Mouse (Mus musculus) adipocyte (in vitro differentiated cells): ENCODE measurements at regions not wholly inside any gene's neighbourhood (a gene's known extent, or its start where the extent isn't known, plus 50 kb on each side); places are given as distances from the start of the nearest gene placed in this dataset.
A peak's percentile ranks its signal among the peaks of the same experiment; 100 is the strongest.
"Not testable (repeated sequence)": the region's sequence is repeated elsewhere in the genome, so short reads cannot be mapped to it uniquely, and the experiment has no call there.

ENCODE experiments used
- DNase-seq: peaks from one replicate; pipeline ENCODE4 v3.0.0-alpha.2; 2016; ENCODE audit warnings: low spot score

DNA sequence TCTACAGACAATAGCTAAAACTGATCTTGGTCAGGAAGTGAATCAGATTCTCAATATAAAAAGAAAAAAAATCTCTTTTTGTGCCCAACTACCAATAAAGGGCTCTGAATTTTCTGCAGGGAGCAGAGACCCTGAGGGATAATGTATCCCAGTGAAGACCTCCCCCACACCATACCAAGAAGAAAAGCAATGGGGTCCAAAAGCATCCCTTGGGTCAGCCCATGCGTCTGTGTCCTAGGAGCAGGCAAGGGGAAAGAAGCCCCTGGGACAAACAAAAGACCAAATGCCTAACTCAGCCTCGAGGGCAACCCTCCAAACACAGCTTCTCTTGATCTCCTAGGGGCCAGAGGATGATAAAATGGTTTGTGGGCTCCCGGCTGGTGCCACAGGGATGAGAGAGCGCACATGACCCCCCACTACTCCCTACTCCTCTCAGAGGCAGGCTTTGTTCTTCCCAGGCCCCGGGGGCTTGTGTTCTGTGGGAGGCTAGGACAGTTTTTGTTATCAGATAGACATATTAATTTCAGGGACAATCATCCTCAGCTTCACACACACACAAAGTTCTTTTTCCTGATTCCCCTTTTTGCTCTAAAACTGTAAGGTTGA, 172.0 kb upstream of the Slc25a13 start:
- no peak for DNase-seq

GRCm38 (mm10) chr6:6387571-6387970, 170.6 kb upstream of the Slc25a13 start:
- DNase-seq: no peak

GRCm38 (mm10) chr6:6384971-6385370, 168.0 kb upstream of the Slc25a13 start:
- DNase-seq: no peak

DNA sequence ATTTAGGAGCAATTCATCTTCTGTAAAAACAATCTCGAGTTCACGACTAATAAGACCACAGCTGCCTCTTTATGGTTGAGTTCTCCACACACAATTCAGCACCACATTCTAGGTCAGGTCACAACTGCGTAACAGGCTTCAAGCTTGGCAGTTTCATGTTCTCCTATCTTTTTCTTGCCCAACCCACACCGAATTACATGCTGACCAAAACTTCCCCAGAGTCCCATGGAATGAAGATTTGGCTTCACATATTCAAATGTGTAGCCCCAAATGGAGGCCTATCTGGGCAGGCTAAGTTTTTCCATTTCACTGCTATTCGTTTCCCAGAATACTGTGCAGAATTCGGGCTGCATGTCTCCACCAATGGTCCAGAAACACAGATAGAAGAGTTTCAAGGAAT, 167.5 kb upstream of the Slc25a13 start:
- DNase-seq: no peak

DNA sequence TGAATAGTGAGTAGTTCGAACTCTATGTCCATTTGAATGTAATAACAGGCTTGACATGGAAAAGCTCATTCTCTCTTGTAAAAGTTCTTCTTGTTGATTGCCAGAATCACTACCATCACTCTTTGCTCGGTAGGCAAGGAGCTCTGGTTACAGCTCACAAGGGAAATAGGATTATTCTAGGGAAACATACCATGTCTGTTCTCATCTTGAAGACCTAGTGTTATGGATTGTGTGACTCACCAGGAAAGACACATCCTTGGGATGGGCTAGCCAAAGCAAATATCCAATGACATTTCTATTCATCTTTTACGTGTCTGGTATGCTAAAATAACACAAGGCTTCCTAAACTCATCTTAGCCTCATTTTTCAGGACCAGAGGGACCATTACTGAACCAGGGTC, 155.4 kb upstream of the Slc25a13 start:
- no peak for DNase-seq

DNA sequence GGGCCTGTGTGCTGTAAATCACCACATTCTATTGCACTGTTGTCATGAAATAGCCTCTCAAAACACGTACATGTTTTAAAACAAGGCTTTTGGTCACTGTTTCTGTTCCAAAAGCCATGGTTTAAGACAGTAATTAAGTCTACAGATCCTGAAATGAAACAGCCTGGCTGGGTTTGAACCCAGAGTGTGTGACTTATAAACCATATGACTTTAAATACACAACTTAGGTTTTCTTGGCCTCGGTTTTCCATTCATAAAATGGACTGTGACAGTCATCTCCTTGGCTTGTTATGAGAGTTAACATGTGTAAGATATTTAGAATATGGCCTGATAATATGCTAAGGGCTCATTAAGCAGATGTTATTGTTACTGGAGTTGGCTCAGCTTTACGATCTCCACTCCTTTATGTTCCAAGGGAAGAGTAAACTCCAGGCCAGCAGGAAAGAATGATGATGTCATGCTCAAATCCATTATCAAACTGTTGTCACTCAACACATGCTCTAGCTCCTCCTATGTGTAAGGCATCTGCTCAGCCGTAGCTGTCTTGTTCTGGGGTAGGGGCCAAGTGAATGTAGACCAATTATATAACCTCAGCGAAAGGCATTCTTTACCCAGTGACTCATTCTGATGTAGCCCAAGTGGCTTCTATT, 154.6 kb upstream of the Slc25a13 start:
- DNase-seq: peak; percentile 28

GRCm38 (mm10) chr6:6364037-6364436, 147.1 kb upstream of the Slc25a13 start:
- DNase-seq: no peak

GRCm38 (mm10) chr6:6362678-6363354, 145.8 kb upstream of the Slc25a13 start:
- DNase-seq: no peak

DNA sequence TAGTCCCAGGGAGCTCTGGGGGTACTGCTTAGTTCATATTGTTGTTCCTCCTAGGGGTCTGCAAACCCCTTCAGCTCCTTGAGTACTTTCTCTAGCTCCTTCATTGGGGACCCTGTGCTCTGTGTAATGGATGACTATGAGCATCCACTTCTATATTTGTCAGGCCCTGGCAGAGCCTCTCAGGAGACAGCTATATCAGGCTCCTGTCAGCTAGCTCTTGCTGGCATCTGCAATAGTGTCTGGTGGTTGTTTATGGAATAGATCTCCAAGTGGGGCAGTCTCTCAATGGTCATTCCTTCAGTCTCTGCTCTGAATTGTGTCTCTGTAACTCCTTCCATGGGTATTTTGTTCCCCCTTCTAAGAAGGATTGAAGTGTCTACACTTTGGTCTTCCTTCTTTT, 144.2 kb upstream of the Slc25a13 start:
- DNase-seq: not testable (repeated sequence)

- DNase-seq: no peak
Observed at GRCm38 (mm10) chr6:6357477-6357876, 140.5 kb upstream of the Slc25a13 start.

DNA sequence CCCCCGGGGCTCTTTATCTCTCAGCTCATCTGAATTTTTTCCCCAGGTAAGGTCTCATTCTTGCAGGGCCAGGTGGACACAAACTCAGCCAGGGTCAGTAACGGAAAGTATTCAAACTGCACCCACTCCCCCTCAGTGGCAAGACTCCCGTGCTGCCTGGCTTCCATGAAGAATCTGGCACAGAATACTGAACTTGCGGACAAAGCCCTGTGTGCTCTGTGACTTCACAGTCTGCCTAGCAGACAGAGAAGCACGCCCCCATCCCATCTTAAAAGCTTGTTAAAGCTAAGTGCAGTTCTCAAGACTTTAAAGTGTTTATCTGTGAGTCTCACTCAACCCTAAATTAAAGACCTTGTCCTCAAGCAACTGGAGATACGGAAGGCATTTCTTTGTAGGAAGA, 140.0 kb upstream of the Slc25a13 start:
- DNase-seq: no peak

DNA sequence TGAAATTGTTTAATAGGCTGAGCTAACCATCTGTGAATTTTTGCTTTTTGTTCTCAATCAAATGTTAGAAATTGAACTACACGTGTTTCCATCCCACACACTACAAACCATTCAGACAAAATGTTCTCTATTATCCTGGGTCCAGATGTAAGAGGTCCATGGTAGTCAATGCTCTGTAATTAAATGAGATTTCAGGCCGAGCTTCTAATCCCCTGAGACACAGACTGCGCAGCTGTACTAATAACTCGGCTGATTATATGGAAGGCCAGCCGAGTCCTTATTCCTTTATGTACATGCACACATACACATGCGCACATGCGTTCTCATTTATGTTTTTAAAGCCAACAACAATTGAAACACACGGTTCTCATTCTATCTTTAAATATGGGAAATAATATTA, 118.3 kb upstream of the Slc25a13 start:
- no peak for DNase-seq

GRCm38 (mm10) chr6:6330271-6330670, 113.3 kb upstream of the Slc25a13 start:
- no peak for DNase-seq

- no peak for DNase-seq
Observed at GRCm38 (mm10) chr6:6325516-6325915, 108.5 kb upstream of the Slc25a13 start.

- DNase-seq: no peak
Observed at GRCm38 (mm10) chr6:6316725-6317124, 99.8 kb upstream of the Slc25a13 start.

GRCm38 (mm10) chr6:6313171-6313570, 96.2 kb upstream of the Slc25a13 start:
- DNase-seq: no peak

GRCm38 (mm10) chr6:6310213-6310612, 93.2 kb upstream of the Slc25a13 start:
- DNase-seq: peak; percentile 31

DNA sequence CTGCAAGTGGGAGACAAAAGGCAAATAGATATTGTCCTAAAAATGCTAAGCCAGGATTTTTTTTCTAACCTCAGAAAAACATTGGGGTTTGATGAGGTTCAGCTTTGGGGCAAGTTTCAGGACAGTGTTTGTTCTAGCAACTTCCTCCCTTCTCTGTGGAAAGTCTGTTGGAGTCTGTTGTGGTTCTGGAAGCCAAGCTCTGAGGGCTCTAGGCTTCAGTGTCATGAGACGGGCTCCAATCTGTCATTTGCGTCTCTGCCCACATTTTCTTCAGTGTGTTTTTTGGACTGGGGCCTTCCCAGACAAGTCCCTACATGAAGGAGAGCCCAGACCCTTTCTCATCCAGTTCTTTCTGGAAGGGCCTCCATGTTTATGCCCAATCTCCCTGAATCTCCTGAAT, 90.6 kb upstream of the Slc25a13 start:
- no peak for DNase-seq

DNA sequence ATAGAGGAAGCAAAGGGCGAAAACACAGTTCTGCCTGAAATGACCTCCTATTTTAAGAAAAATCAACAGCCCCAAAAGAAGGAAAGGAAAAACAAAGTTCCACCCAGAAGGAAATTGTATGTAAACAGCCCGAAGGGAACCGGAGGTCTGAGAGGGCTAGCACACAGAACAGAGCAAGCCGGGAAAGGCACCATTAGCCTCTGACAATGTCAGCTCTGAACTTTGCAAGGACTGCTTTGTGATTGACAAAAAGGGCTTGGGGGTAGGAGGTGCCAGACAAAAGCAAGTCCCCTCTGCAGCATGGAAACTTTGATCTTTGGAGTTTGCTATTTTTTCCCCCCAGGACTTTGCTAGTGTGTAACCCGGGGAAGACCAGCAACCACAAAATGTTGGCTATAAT, 86.8 kb upstream of the Slc25a13 start:
- no peak for DNase-seq

DNA sequence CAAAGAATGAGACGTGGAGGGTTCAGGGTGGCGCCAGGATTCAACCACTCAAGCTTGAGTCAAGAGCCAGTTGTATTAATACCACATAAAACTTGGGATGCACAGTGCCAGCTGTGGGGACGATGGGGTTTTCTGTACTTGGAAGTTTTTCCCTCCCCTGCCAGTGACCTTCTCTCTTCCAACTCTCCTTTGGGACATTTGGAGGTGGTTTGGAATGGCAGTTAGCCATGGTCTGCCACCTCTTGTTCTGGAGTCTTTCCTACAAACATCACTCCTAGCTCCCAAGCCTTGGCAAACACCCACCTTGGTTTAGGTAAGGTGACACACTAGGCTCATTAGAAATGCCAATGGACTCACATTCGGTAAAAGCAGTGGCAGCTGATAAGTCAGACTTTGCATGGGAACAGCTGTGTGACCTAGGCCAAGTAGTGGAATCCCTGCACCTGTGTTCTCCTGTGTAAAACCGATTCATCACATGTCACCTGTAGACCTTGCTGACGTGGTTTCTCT, 84.1 kb upstream of the Slc25a13 start:
- no peak for DNase-seq

GRCm38 (mm10) chr6:6298867-6299852, 82.2 kb upstream of the Slc25a13 start:
- peak; percentile 77 for DNase-seq

- not testable (repeated sequence) for DNase-seq
Observed at GRCm38 (mm10) chr6:6295551-6295950, 78.6 kb upstream of the Slc25a13 start.
